Mouse (Mus musculus) layer of hippocampus, adult 11-12 months (tissue): ENCODE data around the gene Spata20.

Source experiments
- DNase-seq: peaks from one replicate; pipeline ENCODE4 v3.0.0; 2022; ENCODE audit warnings: low spot score

The Spata20 gene

DNA sequence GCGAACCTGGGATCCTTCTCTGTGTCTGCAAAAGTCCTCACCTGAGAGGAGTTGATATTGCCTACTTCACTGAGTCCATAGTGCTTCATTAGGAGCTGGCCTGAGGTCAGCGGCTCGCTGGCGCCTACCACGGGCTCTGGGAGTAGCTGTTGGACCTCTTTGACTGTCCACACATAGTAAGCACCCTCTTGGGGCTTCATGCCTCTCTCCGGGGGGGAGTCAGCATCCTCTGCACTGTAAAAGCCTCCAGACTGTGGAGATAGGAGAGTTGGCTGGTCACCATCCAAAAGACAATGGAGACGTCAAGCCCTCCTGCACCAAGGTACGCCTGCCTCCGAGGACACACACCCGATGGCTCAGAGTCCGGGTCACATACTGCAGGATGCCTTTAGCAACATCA is 3.2 kb downstream of the Spata20 start:
- no peak for DNase-seq

DNA sequence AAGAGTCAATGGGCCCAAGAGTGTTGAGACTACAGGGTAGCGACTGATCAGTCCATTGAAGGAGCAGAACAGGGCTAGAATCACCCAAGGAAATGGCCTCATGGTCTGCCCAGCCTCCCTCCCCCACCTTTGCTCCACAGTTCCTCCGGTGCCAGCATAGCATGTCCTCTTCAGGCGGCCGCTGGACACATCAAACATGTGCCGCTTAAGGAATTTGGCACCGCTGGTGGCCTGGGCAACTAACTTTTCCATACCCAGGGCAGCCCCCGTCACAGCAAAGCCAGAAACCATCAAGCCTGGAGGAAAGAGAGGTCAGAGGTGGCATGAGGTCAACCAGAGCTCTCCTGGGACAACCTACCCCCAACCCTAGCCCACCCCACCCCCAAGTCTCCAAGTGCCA is 4.0 kb downstream of the Spata20 start:
- no peak for DNase-seq

GRCm38 (mm10) chr11:94480382-94480781 is 5.6 kb downstream of the Spata20 start:
- no peak for DNase-seq

DNA sequence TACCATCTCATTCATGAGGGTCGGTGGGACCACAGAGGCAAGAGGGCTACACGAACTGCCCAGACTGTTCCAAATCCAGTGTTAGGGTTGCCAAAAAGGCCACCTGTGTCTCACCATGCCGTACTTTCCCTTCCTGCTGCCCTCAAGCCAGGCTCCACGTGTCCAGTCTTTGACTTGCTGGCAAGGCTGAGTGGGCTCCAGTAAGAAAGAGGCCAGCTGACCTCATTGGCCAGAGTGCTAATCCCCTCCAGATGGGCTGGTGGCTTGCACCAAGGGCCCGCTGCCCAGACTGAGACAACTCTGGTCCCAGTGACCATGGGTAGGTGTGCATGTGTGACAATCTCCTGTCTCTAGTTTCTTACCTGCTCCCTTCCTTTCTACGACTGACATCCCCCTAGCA is 8.3 kb downstream of the Spata20 start:
- DNase-seq = no peak

GRCm38 (mm10) chr11:94475722-94476121 is 10.3 kb downstream of the Spata20 start:
- no peak for DNase-seq

GRCm38 (mm10) chr11:94474544-94474910 is 11.5 kb downstream of the Spata20 start:
- no peak for DNase-seq

DNA sequence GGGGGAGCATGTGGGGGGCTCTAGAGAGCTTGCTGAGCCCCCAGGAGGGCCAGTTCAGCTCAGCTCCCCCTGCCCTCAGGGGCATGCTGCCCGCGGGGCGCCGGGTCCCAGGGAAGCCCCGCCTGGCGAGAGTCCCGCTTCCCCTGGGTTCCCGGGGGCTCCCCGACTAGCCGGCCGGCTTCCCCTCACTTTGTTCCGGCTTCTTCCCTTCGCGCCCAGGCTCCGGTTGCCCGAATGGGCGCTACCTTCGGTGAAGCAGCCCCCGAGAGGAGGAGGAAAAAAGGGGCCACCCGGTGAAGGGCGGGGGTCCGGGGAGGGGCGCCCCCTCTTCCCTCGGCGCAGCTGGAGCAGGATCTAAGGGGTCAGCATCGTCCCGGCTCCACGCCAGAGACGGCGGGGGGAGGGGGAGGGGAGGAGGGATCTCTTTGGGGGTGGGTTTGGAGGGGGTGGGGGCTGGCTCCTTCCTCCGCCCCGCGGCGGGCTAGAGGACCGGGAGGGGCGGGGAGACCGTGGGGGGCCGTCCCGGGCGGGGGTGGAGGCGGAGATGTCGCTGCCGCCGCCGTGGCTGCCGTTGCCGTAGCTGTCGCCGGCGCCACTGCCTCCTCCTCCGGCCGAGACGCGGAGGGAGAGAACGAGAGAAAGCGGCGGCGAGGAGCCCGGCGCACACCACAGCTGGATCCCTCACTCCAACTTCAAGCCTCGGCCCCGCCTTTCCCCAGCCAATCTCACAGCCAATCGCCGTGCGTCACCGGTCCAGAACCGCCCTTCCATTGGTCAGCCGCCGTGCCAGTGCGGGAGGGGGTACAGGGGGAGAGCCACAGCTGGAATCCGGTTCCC is 12.1 kb downstream of the Spata20 start, which contains the start of gene Cacna1g:
Gene Cacna1g (minus strand): TSS at position 492 of the 837 bp plus-strand sequence.
- DNase-seq = peak; percentile 82

GRCm38 (mm10) chr11:94472916-94473706 is 12.9 kb downstream of the Spata20 start:
- DNase-seq = no peak

DNA sequence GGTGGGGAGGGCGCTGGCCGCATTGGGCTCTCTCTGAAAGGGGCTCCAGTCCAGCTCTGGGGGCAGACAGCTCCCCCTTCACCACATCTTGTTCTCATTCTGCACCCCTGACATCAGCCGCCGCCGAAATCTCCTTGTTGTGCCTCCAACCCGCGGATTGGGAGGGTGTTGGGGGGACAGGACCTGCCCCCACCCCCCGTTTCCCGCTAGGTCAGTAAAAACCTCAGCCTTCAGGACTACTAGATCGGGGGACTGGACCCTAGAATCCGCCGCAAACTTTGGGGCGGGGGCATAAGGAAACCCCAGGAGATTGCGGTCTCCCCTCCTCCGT is 13.4 kb downstream of the Spata20 start:
- no peak for DNase-seq

DNA sequence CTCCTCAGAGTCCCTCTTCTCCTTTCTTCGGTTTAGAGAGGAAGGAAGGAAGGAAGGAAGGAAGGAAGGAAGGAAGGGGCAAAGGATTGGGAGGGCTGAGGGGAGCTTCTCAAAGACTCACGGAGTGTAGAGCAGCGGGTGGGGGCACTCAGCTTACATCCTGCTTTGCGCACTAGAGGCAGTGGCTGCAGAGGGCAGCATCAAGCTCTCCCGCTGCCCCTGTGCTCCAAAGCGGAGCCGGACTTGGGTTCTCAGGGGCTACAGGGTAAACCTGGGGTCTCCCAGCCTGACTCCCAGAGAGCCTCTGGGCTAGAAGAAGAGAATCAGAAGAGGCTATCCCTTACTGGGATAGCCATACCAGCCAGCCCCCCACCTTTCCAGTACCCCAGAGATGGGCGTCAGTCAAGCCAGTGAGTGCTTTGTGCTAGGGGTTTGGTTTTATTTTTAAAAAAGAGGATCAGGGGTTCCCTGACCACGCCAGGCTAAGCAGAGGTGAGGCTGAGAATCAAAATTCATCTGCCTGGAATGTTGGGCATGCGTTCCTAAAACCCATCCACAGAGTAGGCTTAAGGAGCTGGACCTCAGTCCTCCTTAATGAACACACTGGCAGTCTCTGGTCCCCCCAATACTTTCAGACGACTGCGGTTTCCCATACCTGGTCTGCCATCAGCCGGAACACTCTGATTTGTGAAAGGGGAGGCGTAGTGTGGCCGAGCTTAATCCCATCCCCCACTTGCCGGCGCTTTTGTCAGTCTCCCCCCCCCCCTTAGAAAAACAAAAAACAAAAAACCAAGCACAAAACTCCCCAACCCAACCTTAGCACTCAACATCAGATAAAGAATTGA is 14.0 kb downstream of the Spata20 start:
- DNase-seq = no peak

DNA sequence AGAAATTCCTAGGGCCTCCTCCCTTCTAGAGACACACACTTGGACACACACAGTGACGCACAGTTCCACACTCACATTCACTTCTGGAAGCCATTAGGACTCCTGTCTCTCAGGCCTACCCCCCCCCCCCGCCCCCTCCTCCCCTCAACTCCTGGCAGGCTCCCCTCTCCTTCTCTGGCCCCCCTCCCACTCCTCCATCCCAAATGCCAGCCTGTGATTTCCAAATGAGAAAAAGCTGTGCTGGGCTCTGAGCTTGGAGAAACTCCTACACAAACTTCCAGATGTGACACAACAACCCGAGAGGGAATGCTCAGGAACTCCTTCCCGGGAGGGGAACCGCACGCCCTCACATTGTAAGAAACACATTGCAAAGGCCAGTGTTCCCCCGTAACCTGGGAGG is 15.6 kb downstream of the Spata20 start:
- no peak for DNase-seq

GRCm38 (mm10) chr11:94469136-94470064 is 16.6 kb downstream of the Spata20 start:
- no peak for DNase-seq

DNA sequence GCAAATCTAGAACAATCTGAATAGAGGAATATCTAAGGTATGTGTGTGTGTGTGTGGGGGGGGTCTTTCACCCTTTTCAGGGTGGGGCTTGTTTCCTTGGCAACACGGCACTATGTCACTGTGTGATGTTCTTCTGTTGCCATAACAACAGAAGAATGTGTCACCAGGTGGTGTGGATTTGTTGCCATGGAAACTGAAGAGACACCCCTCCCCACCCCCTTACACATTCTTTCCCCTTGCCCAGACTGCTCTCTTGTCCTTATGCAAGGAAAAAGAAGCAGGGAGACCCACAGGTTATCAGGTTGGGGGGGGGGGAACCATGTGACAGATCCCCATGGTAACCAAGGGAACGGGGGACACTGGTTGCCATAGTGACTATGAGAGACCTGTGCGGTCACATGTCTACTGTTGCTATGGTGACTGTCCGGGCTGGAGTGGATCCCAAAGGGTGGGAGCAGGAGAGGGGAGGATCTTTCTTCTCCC is 17.4 kb downstream of the Spata20 start:
- peak; percentile 72 for DNase-seq

DNA sequence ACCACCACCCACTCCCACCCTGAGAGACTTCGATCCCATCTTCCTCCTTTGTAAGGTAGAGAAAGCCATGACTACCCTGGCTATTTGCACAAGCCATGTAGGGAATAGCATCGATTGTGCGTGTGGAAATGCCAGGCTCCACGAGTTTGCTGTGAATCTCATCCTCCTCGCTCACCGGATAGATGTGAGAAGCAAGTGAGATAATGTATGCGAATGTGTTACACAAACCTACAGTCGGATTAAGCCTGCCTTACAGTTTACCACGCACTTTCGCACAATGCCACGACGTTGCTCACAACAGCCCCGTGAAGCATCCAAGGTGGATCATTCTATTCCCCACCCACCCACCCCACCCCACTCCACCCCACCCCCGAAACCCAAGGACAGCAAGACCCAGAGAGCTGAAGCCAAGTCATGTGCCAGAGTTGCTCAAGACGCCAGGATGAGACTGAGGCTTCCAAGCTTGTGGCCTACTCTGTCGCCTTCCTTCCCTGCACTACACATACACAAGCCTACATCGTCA is 19.6 kb downstream of the Spata20 start:
- DNase-seq = no peak

- DNase-seq = no peak
These were observed 21.8 kb downstream of the Spata20 start for GRCm38 (mm10) chr11:94464170-94464569.

DNA sequence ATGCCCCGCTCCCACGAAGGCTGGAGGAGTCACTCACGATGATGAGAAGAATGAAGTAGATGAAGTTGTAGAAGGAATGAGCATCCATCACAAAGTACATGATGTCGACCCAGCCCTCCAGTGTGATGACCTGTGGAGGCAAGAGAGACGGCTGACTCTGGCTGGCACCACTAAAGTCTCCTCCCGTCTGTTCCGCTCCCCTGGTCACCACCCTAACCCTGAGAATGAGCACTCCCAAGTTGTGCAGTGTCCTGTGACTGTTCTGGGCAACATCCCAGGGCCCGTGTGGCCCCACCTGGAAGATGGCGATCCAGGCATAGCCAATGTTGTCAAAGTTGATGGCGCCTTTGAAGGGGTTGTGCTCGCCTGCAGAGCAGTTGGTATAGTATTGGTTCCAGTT is 24.1 kb downstream of the Spata20 start:
- no peak for DNase-seq

DNA sequence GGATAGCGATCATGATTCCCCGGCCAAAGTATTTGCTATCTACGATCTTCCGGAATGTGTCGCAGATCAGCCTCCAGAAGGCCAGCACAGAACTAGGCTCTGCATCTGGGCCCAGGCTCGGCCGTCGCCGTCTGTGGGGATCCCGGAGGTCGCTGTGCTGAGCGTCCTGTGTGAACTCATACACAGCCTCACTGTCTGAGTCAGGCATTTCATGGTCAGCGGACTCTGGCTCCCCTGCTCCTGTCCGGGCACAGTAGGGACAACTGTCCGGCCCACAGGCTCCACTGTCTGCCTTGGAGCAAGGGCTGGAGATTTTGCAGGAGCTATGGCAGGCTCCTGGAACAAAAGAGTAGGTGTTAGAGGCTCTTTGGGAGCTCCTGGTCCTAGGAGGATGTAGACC is 29.0 kb downstream of the Spata20 start:
- DNase-seq = no peak

GRCm38 (mm10) chr11:94456347-94456746 is 29.6 kb downstream of the Spata20 start:
- DNase-seq = no peak

DNA sequence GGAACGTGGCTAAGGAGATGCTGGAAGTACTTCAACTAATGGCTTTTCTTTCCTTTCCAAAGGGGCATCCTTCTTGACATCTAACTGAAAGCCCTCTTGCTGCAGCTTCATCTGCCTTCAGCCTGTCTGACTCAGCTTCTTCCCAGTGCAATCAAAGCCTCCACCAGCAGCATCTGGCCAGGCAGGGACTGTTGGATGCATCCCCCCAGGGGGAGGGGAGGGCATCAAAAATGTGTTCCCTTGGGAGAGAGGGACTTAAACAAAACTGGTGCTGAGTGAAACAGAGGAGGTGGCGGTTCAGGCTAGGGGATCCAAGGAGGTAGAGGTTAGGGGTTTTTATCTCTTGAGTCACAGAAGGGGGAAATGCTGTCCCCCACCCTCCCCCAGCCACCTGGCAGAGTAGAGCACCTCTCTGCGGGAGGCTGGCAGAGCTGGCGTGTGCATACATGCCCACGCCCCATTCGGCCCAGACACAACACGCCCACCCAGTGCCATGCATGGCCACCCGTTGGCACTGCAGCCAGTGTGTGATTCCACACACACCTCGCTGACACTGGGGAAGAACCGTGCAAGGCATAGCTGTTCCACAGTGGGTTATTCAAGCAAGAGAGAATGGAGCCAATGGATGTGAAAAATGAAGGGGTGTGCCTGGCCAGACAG is 30.7 kb downstream of the Spata20 start:
- DNase-seq = peak; percentile 24

DNA sequence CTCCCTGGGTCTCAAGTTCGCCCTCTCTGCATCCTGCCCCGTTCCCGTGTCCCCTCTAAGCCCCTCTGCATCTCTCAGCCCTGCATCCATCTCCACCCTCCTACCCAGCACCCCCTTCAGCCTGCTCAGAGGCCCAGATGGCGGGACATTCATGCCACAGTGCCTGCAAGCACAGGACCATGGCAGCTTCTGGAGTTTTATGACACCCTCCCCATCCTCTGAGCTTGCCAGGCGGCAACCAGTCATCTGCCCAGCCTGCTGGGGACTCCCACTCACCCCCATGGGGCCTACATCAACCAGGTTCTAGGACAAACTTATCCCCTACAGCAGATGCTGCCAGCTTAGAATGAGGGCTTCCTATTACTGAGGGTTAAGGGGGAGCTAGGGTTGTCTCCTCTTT is 31.2 kb downstream of the Spata20 start:
- peak; percentile 57 for DNase-seq
